Mouse (Mus musculus): ENCODE measurements around the gene Gpr22. TPM values are rescaled to one million over a fixed set of nuclear protein-coding genes. Genes with fewer than 3 reads are reported as not detected.

The Gpr22 gene
- polyA plus RNA-seq (2014; fragmentation: Nextera tagmentation; extraction: Ambion mirVana): 29.3 and 32.5 TPM in 2 replicates

- Histone ChIP-seq H3K27ac (ENCODE audit: low read depth, low read length) (peak within 1 kb of the TSS; percentile 78), H3K4me1 (ENCODE audit: control insufficient read depth, insufficient read depth, low read length) (peaks cover 9% of the 10 kb centered on the region; the same call in 1 of the 2 replicates), H3K9ac (replicated peaks; ENCODE audit: low read depth, low read length) (peak within 1 kb of the TSS; percentile 49), H3K27me3 (ENCODE audit: control insufficient read depth, insufficient read depth, low read length) (no peaks in the 10 kb centered on the region), H3K4me3 (ENCODE audit: low read depth, low read length) (peak within 1 kb of the TSS; percentile 41), H3K4me2 (ENCODE audit: low read depth, low read length) (peak within 1 kb of the TSS; percentile 44), H3K36me3 (ENCODE audit: control insufficient read depth, insufficient read depth, low read length) (peaks cover 2% of the 10 kb centered on the region; the same call in 1 of the 2 replicates), H3K9me3 (ENCODE audit: control insufficient read depth, low read length) (no peaks in the 10 kb centered on the region)
- peak; percentile 97 for ATAC-seq (ENCODE audit: low read depth)
- 7% methylated on average over 6 of the region's 6 CpGs for WGBS
Measured at GRCm38 (mm10) chr12:31713600-31713999, at the start of gene Gpr22. Gene Gpr22, minus strand, starts transcription at chr12:31713947.

- Histone ChIP-seq H3K27ac (ENCODE audit: low read depth, low read length) (no peak overlapping the region), H3K4me2 (ENCODE audit: low read depth, low read length) (no peak overlapping the region), H3K4me1 (ENCODE audit: control insufficient read depth, insufficient read depth, low read length) (no peaks in the 10 kb centered on the region), H3K36me3 (ENCODE audit: control insufficient read depth, insufficient read depth, low read length) (no peaks in the 10 kb centered on the region), H3K9ac (replicated peaks; ENCODE audit: low read depth, low read length) (no peak overlapping the region), H3K27me3 (ENCODE audit: control insufficient read depth, insufficient read depth, low read length) (no peaks in the 10 kb centered on the region), H3K9me3 (ENCODE audit: control insufficient read depth, low read length) (no peaks in the 10 kb centered on the region), H3K4me3 (ENCODE audit: low read depth, low read length) (no peak overlapping the region)
- 56% methylated on average over 2 of the region's 2 CpGs for WGBS
- ATAC-seq (ENCODE audit: low read depth): no peak
Measured at GRCm38 (mm10) chr12:31755885-31756755, 42.4 kb upstream of the Gpr22 start.

GRCm38 (mm10) chr12:31754465-31754864 lies 40.7 kb upstream of the Gpr22 start:
- no peak overlapping the region for H3K27ac ChIP-seq (ENCODE audit: low read depth, low read length)
- 70% methylated on average over 2 of the region's 2 CpGs for WGBS
- H3K36me3 ChIP-seq (ENCODE audit: control insufficient read depth, insufficient read depth, low read length): no peaks in the 10 kb centered on the region
- no peaks in the 10 kb centered on the region for H3K27me3 ChIP-seq (ENCODE audit: control insufficient read depth, insufficient read depth, low read length)
- H3K4me3 ChIP-seq (ENCODE audit: low read depth, low read length): no peak overlapping the region
- no peaks in the 10 kb centered on the region for H3K4me1 ChIP-seq (ENCODE audit: control insufficient read depth, insufficient read depth, low read length)
- no peak for ATAC-seq (ENCODE audit: low read depth)
- no peak overlapping the region for H3K9ac ChIP-seq (replicated peaks; ENCODE audit: low read depth, low read length)
- H3K9me3 ChIP-seq (ENCODE audit: control insufficient read depth, low read length): no peaks in the 10 kb centered on the region
- no peak overlapping the region for H3K4me2 ChIP-seq (ENCODE audit: low read depth, low read length)

- Histone ChIP-seq H3K4me2 (ENCODE audit: low read depth, low read length) (no peak overlapping the region), H3K9ac (replicated peaks; ENCODE audit: low read depth, low read length) (no peak overlapping the region), H3K27ac (ENCODE audit: low read depth, low read length) (no peak overlapping the region), H3K4me3 (ENCODE audit: low read depth, low read length) (no peak overlapping the region), H3K36me3 (ENCODE audit: control insufficient read depth, insufficient read depth, low read length) (no peaks in the 10 kb centered on the region), H3K9me3 (ENCODE audit: control insufficient read depth, low read length) (no peaks in the 10 kb centered on the region), H3K27me3 (ENCODE audit: control insufficient read depth, insufficient read depth, low read length) (no peaks in the 10 kb centered on the region), H3K4me1 (ENCODE audit: control insufficient read depth, insufficient read depth, low read length) (no peaks in the 10 kb centered on the region)
- ATAC-seq (ENCODE audit: low read depth): no peak
- WGBS: 94% methylated on average over 4 of the region's 4 CpGs
Measured at GRCm38 (mm10) chr12:31749846-31750245, 36.1 kb upstream of the Gpr22 start.

GRCm38 (mm10) chr12:31747301-31747700 lies 33.6 kb upstream of the Gpr22 start:
- Histone ChIP-seq H3K9me3 (ENCODE audit: control insufficient read depth, low read length) (no peaks in the 10 kb centered on the region), H3K4me3 (ENCODE audit: low read depth, low read length) (no peak overlapping the region), H3K9ac (replicated peaks; ENCODE audit: low read depth, low read length) (no peak overlapping the region), H3K4me2 (ENCODE audit: low read depth, low read length) (no peak overlapping the region), H3K27ac (ENCODE audit: low read depth, low read length) (no peak overlapping the region), H3K4me1 (ENCODE audit: control insufficient read depth, insufficient read depth, low read length) (no peaks in the 10 kb centered on the region), H3K36me3 (ENCODE audit: control insufficient read depth, insufficient read depth, low read length) (no peaks in the 10 kb centered on the region), H3K27me3 (ENCODE audit: control insufficient read depth, insufficient read depth, low read length) (no peaks in the 10 kb centered on the region)
- 90% methylated on average over 8 of the region's 8 CpGs for WGBS
- ATAC-seq (ENCODE audit: low read depth): no peak

GRCm38 (mm10) chr12:31734616-31735015 lies 20.9 kb upstream of the Gpr22 start:
- no peak overlapping the region for H3K27ac ChIP-seq (ENCODE audit: low read depth, low read length)

GRCm38 (mm10) chr12:31730126-31730525 lies 16.4 kb upstream of the Gpr22 start:
- Histone ChIP-seq H3K9me3 (ENCODE audit: control insufficient read depth, low read length) (no peaks in the 10 kb centered on the region), H3K27me3 (ENCODE audit: control insufficient read depth, insufficient read depth, low read length) (no peaks in the 10 kb centered on the region), H3K4me3 (ENCODE audit: low read depth, low read length) (no peak overlapping the region), H3K36me3 (ENCODE audit: control insufficient read depth, insufficient read depth, low read length) (no peaks in the 10 kb centered on the region), H3K4me1 (ENCODE audit: control insufficient read depth, insufficient read depth, low read length) (no peaks in the 10 kb centered on the region), H3K27ac (ENCODE audit: low read depth, low read length) (no peak overlapping the region), H3K9ac (replicated peaks; ENCODE audit: low read depth, low read length) (no peak overlapping the region), H3K4me2 (ENCODE audit: low read depth, low read length) (no peak overlapping the region)
- ATAC-seq (ENCODE audit: low read depth): no peak
- WGBS: 80% methylated on average over 1 of the region's 1 CpGs

More at GRCm38 (mm10) chr12:31734616-31735015, 20.9 kb upstream of the Gpr22 start:
- WGBS: 93% methylated on average over 2 of the region's 2 CpGs
- Histone ChIP-seq H3K4me3 (ENCODE audit: low read depth, low read length) (no peak overlapping the region), H3K36me3 (ENCODE audit: control insufficient read depth, insufficient read depth, low read length) (no peaks in the 10 kb centered on the region), H3K4me2 (ENCODE audit: low read depth, low read length) (no peak overlapping the region), H3K9ac (replicated peaks; ENCODE audit: low read depth, low read length) (no peak overlapping the region), H3K9me3 (ENCODE audit: control insufficient read depth, low read length) (no peaks in the 10 kb centered on the region), H3K27me3 (ENCODE audit: control insufficient read depth, insufficient read depth, low read length) (no peaks in the 10 kb centered on the region), H3K4me1 (ENCODE audit: control insufficient read depth, insufficient read depth, low read length) (no peaks in the 10 kb centered on the region)
- ATAC-seq (ENCODE audit: low read depth): no peak

- H3K4me2 ChIP-seq (ENCODE audit: low read depth, low read length): no peak overlapping the region
- H3K9ac ChIP-seq (replicated peaks; ENCODE audit: low read depth, low read length): no peak overlapping the region
- no peaks in the 10 kb centered on the region for H3K36me3 ChIP-seq (ENCODE audit: control insufficient read depth, insufficient read depth, low read length)
- H3K9me3 ChIP-seq (ENCODE audit: control insufficient read depth, low read length): no peaks in the 10 kb centered on the region
- no peak for ATAC-seq (ENCODE audit: low read depth)
- no peak overlapping the region for H3K27ac ChIP-seq (ENCODE audit: low read depth, low read length)
- H3K4me3 ChIP-seq (ENCODE audit: low read depth, low read length): no peak overlapping the region
- WGBS: 30% methylated on average over 1 of the region's 1 CpGs
- H3K4me1 ChIP-seq (ENCODE audit: control insufficient read depth, insufficient read depth, low read length): no peaks in the 10 kb centered on the region
- no peaks in the 10 kb centered on the region for H3K27me3 ChIP-seq (ENCODE audit: control insufficient read depth, insufficient read depth, low read length)
Measured at GRCm38 (mm10) chr12:31726707-31727106, 13.0 kb upstream of the Gpr22 start.

- H3K36me3 ChIP-seq (ENCODE audit: control insufficient read depth, insufficient read depth, low read length): no peaks in the 10 kb centered on the region
- no peaks in the 10 kb centered on the region for H3K27me3 ChIP-seq (ENCODE audit: control insufficient read depth, insufficient read depth, low read length)
- H3K27ac ChIP-seq (ENCODE audit: low read depth, low read length): no peak overlapping the region
- WGBS: 85% methylated on average over 12 of the region's 12 CpGs
- H3K9me3 ChIP-seq (ENCODE audit: control insufficient read depth, low read length): no peaks in the 10 kb centered on the region
- no peak overlapping the region for H3K4me2 ChIP-seq (ENCODE audit: low read depth, low read length)
- H3K9ac ChIP-seq (replicated peaks; ENCODE audit: low read depth, low read length): no peak overlapping the region
- no peak overlapping the region for H3K4me3 ChIP-seq (ENCODE audit: low read depth, low read length)
- H3K4me1 ChIP-seq (ENCODE audit: control insufficient read depth, insufficient read depth, low read length): no peaks in the 10 kb centered on the region
- no peak for ATAC-seq (ENCODE audit: low read depth)
Measured at GRCm38 (mm10) chr12:31725511-31726275, 11.9 kb upstream of the Gpr22 start.
